Mouse (Mus musculus) thymus, adult 2 months (tissue): ENCODE results near the gene Dok5. TPM values are rescaled to one million over a fixed set of nuclear protein-coding genes. Genes with fewer than 3 reads are reported as not detected.

ENCODE experiments used
- DNase-seq: peaks from one replicate; pipeline ENCODE4 v3.0.0; 2021
- H3K27ac ChIP-seq: fragments of 200-500 bp; 2 replicates; pipeline ENCODE4 v1.5.1; 2012; ENCODE audit warnings: low read length, control low read depth; ENCODE audit not compliant: control insufficient read depth, insufficient read depth
- H3K27me3 ChIP-seq: fragments of 200-500 bp; 2 replicates; pipeline ENCODE4 v1.6.1; 2012; ENCODE audit warnings: mild to moderate bottlenecking, low read length, moderate library complexity, mixed read lengths; ENCODE audit not compliant: control insufficient read depth, insufficient read depth
- H3K36me3 ChIP-seq: fragments of 200-500 bp; 2 replicates; pipeline ENCODE4 v1.6.1; 2012; ENCODE audit warnings: mild to moderate bottlenecking, low read length, moderate library complexity; ENCODE audit not compliant: control insufficient read depth, insufficient read depth
- H3K4me1 ChIP-seq: fragments of 200-500 bp; replicated peaks from 2 replicates; pipeline ENCODE4 v1.6.1; 2012; ENCODE audit warnings: low read length; ENCODE audit not compliant: control insufficient read depth, insufficient read depth
- H3K4me3 ChIP-seq: fragments of 200-500 bp; 2 replicates; pipeline ENCODE4 v1.5.1; 2012; ENCODE audit warnings: mild to moderate bottlenecking, low read length, control low read depth, moderate library complexity; ENCODE audit not compliant: control insufficient read depth, insufficient read depth
- CTCF ChIP-seq: fragments of 200-500 bp; IDR thresholded peaks from 2 replicates; pipeline ENCODE4 v1.5.1; 2012; ENCODE audit warnings: mild to moderate bottlenecking, control low read depth, low read length, moderate library complexity, borderline replicate concordance; ENCODE audit not compliant: control insufficient read depth, poor library complexity, insufficient read depth; ENCODE audit errors: extremely low read depth
- POLR2A ChIP-seq: fragments of 200-500 bp; IDR thresholded peaks from 2 replicates; pipeline ENCODE4 v1.6.1; 2012; ENCODE audit warnings: mild to moderate bottlenecking, low read length, control low read depth, moderate library complexity; ENCODE audit not compliant: control insufficient read depth, poor library complexity, insufficient read depth; ENCODE audit errors: extremely low read depth
- WGBS: fragments of 180-500 bp; shearing (Covaris S2); methylation state at CpG from one replicate; pipeline ENCODE4 v1.1.7; 2018; 5-methylcytosine and 5-hydroxymethylcytosine counted together
- polyA plus RNA-seq: library from polyadenylated mRNA; depleted of rRNA; stranded (reverse); fragments of >200 nt; gene quantifications from 2 replicates; pipeline ENCODE4 v1.2.3, GENCODE M21; 2012

Gene Dok5
- polyA plus RNA-seq, 1 experiment = 0.63 TPM

DNA sequence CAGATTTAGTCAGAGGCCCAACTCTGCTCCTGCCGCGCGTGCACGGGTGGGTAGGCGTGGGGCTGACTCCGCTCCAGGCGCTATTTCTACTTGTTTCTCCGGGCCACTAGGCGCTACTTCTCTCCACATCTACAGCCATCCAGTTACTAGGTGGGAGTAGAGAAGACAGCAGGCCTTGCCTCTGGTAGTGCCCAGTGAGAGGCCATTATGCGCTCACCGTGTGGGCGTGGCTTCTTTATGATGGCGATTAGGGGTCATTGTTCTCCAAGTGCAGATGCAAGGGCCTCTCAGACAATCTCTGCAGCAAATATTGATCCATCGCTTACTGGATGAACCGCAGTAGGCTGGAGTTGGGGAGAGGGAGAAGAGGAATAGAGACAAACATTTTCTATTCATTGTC lies 44.0 kb downstream of the Dok5 start:
- TF ChIP-seq CTCF (no peak), POLR2A (no peak)
- no peak for DNase-seq
- no peak overlapping the region for H3K27ac ChIP-seq
- no peaks in the 10 kb centered on the region for H3K36me3 ChIP-seq
- no peaks in the 10 kb centered on the region for H3K4me1 ChIP-seq
- no peaks in the 10 kb centered on the region for H3K27me3 ChIP-seq
- no peak overlapping the region for H3K4me3 ChIP-seq
- WGBS = 94% methylated on average over 15 of the region's 15 CpGs

DNA sequence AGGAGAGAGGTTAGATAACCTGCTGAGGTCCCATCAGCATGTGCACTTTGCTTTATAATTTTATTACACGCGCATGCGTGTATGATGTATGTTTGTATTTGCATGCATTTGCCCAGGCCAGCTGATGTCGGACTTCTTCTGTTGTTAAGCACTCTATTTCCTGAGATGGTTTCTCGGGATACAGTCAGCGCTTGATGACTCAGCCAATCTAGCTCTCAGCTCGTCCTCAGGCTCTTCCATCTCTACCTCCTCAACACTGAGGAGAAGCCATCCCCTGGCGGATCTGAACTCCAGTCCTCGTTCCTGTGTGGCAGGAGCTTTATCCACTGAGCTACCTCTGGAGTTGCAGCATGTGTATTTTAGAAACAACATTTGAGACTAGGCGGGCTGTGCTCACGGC lies 44.5 kb downstream of the Dok5 start:
- Histone ChIP-seq H3K27me3 (no peaks in the 10 kb centered on the region), H3K36me3 (no peaks in the 10 kb centered on the region), H3K4me1 (no peaks in the 10 kb centered on the region), H3K4me3 (no peak overlapping the region), H3K27ac (no peak overlapping the region)
- no peak for TF ChIP-seq CTCF
- TF ChIP-seq POLR2A = no peak
- 90% methylated on average over 11 of the region's 11 CpGs for WGBS
- DNase-seq = no peak

DNA sequence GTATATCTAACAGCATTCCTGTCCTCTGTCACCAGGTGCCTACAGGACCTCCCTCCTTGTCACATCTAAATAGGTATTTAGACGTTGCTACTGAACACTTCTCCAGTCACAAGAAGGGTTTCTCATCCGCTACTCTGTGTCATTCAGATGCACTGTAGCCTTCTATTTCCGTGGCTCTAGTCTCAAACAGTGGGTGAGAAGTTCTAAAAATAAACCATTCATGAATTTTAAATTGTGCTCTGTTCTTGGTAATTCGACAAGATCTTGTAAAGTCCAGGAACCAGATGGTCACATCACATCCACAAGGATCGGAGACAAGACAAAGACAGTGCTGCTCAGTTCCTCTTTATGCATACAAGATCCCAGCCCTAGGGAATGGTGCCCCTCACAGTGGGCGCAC lies 46.0 kb downstream of the Dok5 start:
- 85% methylated on average over 6 of the region's 6 CpGs for WGBS
- TF ChIP-seq CTCF = no peak
- no peak for TF ChIP-seq POLR2A
- no peak overlapping the region for H3K4me3 ChIP-seq
- H3K27ac ChIP-seq = no peak overlapping the region
- H3K27me3 ChIP-seq = no peaks in the 10 kb centered on the region
- H3K4me1 ChIP-seq = no peaks in the 10 kb centered on the region
- DNase-seq = no peak
- H3K36me3 ChIP-seq = no peaks in the 10 kb centered on the region

DNA sequence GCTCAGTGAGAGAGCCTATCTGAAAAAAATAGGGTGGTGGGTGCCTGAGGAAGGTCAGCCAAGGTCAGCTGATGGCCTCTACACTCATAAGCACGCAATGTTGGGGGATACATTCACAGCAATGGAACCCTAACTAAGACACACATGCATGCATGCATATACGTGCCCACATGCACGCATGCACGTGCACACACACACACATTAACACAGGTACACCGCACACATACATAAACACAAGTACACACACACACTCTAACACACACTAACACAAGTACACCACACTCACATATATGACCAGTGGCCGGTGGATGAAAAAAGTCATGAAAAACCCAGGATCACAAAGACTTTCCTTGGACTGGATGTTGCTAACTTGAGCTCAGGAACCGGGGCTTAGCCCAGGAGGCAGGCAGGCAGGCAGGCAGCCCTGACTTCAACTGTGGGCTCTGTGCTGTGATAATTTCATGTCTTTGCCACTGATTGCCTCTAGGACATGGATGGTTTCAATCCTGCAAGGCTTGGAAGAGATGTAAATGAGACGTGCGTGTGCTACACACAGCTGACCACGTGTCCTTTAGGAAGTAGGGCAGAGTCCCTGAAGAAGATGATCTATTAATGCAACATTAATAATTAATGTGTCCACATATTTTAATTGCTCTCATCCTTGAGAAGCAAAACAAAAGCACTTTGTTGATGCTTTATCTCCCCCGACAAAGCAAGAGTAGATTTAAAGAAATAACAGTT lies 48.6 kb downstream of the Dok5 start:
- TF ChIP-seq POLR2A (no peak), CTCF (no peak)
- Histone ChIP-seq H3K27ac (no peak overlapping the region), H3K36me3 (no peaks in the 10 kb centered on the region), H3K27me3 (no peaks in the 10 kb centered on the region), H3K4me3 (no peak overlapping the region), H3K4me1 (no peaks in the 10 kb centered on the region)
- DNase-seq = no peak
- WGBS = 90% methylated on average over 11 of the region's 11 CpGs

DNA sequence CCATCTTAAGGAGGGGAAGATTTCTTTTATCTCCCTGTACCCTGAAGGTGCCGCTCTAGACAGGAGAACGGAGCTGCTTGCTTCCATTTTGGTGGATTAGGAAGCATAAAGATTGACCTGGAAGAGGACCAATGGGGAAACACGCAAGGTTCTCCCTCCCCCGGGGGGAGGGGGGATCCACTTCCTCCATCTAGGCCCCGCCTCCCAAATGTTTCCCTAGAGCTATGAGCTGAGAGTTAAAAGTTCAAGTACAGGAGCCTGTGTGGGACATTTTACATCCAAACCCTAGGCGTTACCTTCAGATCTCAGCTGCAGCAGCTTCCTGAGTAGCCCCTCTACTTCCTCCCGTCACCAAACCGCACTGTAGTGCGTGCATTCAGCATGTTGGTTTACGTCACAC lies 56.5 kb downstream of the Dok5 start:
- 95% methylated on average over 10 of the region's 10 CpGs for WGBS

DNA sequence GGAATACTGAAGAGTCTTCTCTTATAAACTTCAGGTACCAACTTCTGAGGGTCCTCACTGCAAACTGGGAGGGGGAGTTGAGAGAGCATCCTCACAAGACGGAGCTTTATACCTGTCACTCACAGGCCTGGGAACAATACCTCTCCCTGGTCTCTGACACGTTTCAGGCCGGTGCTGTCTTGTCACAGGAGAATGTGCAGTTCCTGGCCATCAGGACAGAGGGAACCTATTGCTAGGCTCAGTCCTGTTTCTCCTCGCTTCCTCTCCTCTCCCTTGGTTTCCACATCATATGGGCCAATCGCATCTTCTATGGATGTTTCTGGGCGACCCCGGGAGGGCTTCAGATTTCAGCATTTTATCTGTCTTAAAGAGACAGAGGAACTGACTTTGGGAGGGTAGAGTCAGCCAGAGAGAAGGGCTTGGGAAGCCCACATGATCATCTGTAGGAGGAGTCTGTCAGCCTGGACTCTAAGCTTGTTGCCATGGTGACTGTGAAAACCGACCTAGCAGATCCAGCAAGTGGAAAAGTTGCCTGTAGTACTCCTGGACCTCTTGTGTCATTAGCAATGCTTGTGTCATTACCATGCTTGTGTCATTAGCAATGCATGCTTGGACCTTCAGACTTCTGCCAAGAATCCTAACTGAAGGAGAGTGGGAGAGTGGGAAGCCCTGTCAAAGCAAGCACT lies 59.9 kb downstream of the Dok5 start:
- H3K27ac ChIP-seq = no peak overlapping the region
- no peak overlapping the region for H3K4me3 ChIP-seq
- no peaks in the 10 kb centered on the region for H3K4me1 ChIP-seq
- no peak for DNase-seq
- no peaks in the 10 kb centered on the region for H3K36me3 ChIP-seq
- H3K27me3 ChIP-seq = no peaks in the 10 kb centered on the region
- TF ChIP-seq CTCF (no peak), POLR2A (no peak)
- WGBS = 66% methylated on average over 8 of the region's 8 CpGs

More for the DNA sequence above, 56.5 kb downstream of the Dok5 start:
- Histone ChIP-seq H3K4me1 (no peaks in the 10 kb centered on the region), H3K36me3 (no peaks in the 10 kb centered on the region), H3K27me3 (no peaks in the 10 kb centered on the region), H3K4me3 (no peak overlapping the region), H3K27ac (no peak overlapping the region)
- TF ChIP-seq CTCF = no peak
- TF ChIP-seq POLR2A = no peak
- no peak for DNase-seq

DNA sequence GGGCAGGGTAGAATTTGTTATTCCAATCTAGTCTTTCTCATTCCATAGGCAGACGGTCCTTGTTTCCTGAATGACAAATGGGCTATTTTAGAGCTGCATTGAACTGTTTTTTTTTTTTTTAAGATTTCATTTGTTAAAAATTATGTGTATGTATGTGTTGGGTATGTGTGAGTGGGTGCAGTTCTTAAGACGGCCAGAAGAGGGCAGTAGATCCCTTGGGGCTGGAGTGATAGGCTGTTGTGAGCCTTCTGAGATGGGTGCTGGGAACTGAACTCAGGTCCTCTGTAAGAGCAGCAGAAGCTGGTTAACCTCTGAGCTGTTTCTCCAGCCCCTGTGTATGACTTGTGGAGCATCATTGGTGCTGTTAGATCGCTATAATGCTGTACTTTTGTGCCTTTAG lies 63.6 kb downstream of the Dok5 start:
- H3K36me3 ChIP-seq = no peaks in the 10 kb centered on the region
- WGBS = 87% methylated on average over 3 of the region's 3 CpGs
- no peak overlapping the region for H3K27ac ChIP-seq
- TF ChIP-seq CTCF = no peak
- TF ChIP-seq POLR2A = no peak
- H3K4me1 ChIP-seq = no peaks in the 10 kb centered on the region
- no peak overlapping the region for H3K4me3 ChIP-seq
- DNase-seq = no peak
- H3K27me3 ChIP-seq = no peaks in the 10 kb centered on the region
